Mouse (Mus musculus): ENCODE measurements at regions not wholly inside any gene's neighbourhood (a gene's known extent, or its start where the extent isn't known, plus 50 kb on each side); places are given as distances from the start of the nearest gene placed in this dataset.

DNA sequence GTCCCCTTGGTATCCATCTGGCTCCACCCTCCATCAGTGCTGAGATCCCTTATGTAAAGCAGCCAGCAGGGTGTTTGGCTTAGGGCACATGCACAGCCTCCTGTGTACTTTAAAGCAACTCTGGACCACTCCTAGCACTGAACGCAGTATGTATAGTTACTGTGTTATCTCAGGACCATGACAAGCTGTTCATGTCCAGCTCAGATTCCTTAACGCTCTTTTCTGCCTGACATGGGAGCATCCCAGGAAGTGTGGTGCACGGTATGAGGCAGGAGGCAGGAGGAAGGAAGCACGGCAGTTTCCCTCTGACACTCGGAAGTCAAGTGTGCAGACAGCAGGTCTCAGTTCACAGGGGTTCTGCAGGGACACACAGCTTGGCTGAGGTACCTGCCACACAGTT lies 163.1 kb upstream of the Msx2 start:
- H3K27me3 ChIP-seq = 0 out of 2 replicates have a peak, but pooled peaks cover 3% of the 10 kb centered on the region
- H3K4me1 ChIP-seq (replicated peaks) = no peaks in the 10 kb centered on the region
- no peak overlapping the region for H3K4me3 ChIP-seq (replicated peaks)
- H3K9me3 ChIP-seq = no peaks in the 10 kb centered on the region
- no peak overlapping the region for H3K27ac ChIP-seq
- H3K9ac ChIP-seq (replicated peaks) = no peak overlapping the region
- no peaks in the 10 kb centered on the region for H3K36me3 ChIP-seq
- no peak for ATAC-seq
- H3K4me2 ChIP-seq (replicated peaks) = no peak overlapping the region
- 85% methylated on average over 5 of the region's 5 CpGs for WGBS

- Histone ChIP-seq H3K4me1 (replicated peaks) (no peaks in the 10 kb centered on the region), H3K9me3 (no peaks in the 10 kb centered on the region), H3K36me3 (no peaks in the 10 kb centered on the region), H3K4me3 (replicated peaks) (no peak overlapping the region), H3K9ac (replicated peaks) (no peak overlapping the region), H3K4me2 (replicated peaks) (no peak overlapping the region), H3K27ac (no peak overlapping the region), H3K27me3 (0 out of 2 replicates have a peak, but pooled peaks cover 3% of the 10 kb centered on the region)
- peak; percentile 80 for ATAC-seq
- WGBS = 44% methylated on average over 9 of the region's 9 CpGs
These were observed 161.8 kb upstream of the Msx2 start for GRCm38 (mm10) chr13:53634637-53635203.

DNA sequence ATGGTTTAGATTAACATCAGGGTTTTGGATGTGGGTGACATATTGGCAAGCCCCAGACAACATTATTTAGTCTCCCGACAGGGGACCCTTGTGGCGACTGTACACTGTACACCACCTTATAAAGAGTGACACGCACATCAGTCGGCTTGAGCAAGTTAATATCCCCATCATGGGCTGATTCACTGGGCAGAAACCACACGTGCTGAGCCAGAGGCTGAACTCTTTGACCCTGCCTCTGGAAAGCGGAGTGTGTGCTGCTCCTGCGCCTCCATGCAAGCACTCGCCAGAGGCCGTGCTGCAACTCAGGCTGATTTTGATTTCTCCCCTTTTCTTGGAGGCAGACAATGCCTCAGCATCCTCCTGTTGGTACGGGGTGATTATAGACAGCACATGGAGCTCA lies 125.2 kb upstream of the Msx2 start:
- Histone ChIP-seq H3K4me1 (replicated peaks) (peaks cover 5% of the 10 kb centered on the region; the same call in 1 of the 2 replicates), H3K4me2 (replicated peaks) (no peak overlapping the region), H3K4me3 (replicated peaks) (no peak overlapping the region), H3K9me3 (no peaks in the 10 kb centered on the region), H3K9ac (replicated peaks) (no peak overlapping the region), H3K27me3 (peaks cover 64% of the 10 kb centered on the region), H3K36me3 (no peaks in the 10 kb centered on the region), H3K27ac (no peak overlapping the region)
- no peak for ATAC-seq
- 61% methylated on average over 10 of the region's 10 CpGs for WGBS

GRCm38 (mm10) chr13:53596871-53597800 lies 124.3 kb upstream of the Msx2 start:
- 41% methylated on average over 19 of the region's 19 CpGs for WGBS
- no peak overlapping the region for H3K4me2 ChIP-seq (replicated peaks)
- ATAC-seq = no peak
- H3K36me3 ChIP-seq = no peaks in the 10 kb centered on the region
- H3K27me3 ChIP-seq = peaks cover 65% of the 10 kb centered on the region
- H3K4me1 ChIP-seq (replicated peaks) = peaks cover 5% of the 10 kb centered on the region; the same call in 1 of the 2 replicates
- no peak overlapping the region for H3K27ac ChIP-seq
- no peak overlapping the region for H3K9ac ChIP-seq (replicated peaks)
- no peaks in the 10 kb centered on the region for H3K9me3 ChIP-seq
- H3K4me3 ChIP-seq (replicated peaks) = no peak overlapping the region

- ATAC-seq = no peak
- H3K4me3 ChIP-seq (replicated peaks) = no peak overlapping the region
- no peaks in the 10 kb centered on the region for H3K36me3 ChIP-seq
- H3K4me1 ChIP-seq (replicated peaks) = 0 out of 2 replicates have a peak, but pooled peaks cover 5% of the 10 kb centered on the region
- H3K27ac ChIP-seq = no peak overlapping the region
- H3K27me3 ChIP-seq = peaks cover 66% of the 10 kb centered on the region
- WGBS = 10% methylated on average over 5 of the region's 5 CpGs
- H3K9ac ChIP-seq (replicated peaks) = no peak overlapping the region
- H3K4me2 ChIP-seq (replicated peaks) = no peak overlapping the region
- H3K9me3 ChIP-seq = no peaks in the 10 kb centered on the region
These were observed 119.9 kb upstream of the Msx2 start for GRCm38 (mm10) chr13:53592755-53593154.

DNA sequence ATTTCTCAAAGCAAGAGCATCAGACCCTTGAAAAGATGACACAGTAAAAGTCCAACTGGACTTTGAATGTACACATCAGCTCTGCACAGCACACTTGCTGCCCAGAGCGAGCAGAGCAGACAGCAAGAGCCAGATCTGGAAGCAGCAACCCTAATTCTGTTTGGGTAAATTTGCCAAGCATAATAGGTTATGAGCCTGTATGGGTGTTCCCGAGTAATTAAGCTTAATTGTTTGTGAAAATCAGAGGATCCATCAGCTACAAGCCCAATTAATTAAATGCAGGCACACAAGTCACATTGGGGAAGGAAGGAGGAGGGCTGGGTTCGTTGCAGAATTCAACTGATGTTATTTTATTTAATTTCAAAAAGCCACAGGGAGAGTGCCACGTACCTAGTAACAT lies 113.9 kb upstream of the Msx2 start:
- Histone ChIP-seq H3K27me3 (peaks cover 30% of the 10 kb centered on the region), H3K4me1 (replicated peaks) (no peaks in the 10 kb centered on the region), H3K4me2 (replicated peaks) (no peak overlapping the region), H3K27ac (no peak overlapping the region), H3K36me3 (no peaks in the 10 kb centered on the region), H3K9me3 (no peaks in the 10 kb centered on the region), H3K9ac (replicated peaks) (no peak overlapping the region), H3K4me3 (replicated peaks) (no peak overlapping the region)
- 68% methylated on average over 4 of the region's 4 CpGs for WGBS
- ATAC-seq = no peak

DNA sequence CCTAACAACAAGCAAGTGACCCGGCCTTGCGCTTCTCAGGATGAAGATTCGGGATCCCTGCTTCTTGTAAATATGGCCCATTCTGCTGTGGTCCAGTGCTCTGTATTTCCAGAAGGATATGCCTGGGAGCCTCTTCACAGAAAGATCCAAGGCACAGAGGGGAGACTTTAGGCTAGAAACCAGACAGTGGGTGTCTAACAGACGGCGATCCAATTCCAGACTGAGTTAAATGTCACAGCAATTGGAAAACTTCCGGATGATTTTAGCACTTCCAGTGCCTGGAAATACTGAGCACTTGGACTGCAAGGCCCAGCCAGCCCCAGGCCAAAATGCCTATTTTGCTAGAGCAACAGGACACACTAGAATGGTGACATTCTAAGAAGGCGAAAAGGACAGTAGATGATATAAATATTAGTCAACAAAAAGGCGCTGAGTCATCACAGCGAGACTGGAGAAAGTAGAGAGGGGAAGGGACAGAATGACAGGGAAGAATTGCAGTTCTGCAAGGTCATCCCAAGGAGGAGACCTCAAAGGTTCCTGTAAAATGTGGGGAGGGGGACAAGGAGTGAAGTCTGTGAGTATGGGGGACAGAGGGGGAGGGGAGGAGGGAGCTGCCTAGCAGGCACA lies 111.7 kb upstream of the Msx2 start:
- H3K4me3 ChIP-seq (replicated peaks) = no peak overlapping the region
- no peaks in the 10 kb centered on the region for H3K36me3 ChIP-seq
- no peak overlapping the region for H3K27ac ChIP-seq
- H3K4me2 ChIP-seq (replicated peaks) = no peak overlapping the region
- H3K27me3 ChIP-seq = peaks cover 13% of the 10 kb centered on the region
- 0 out of 2 replicates have a peak, but pooled peaks cover 4% of the 10 kb centered on the region for H3K9me3 ChIP-seq
- H3K9ac ChIP-seq (replicated peaks) = no peak overlapping the region
- 87% methylated on average over 9 of the region's 9 CpGs for WGBS
- no peaks in the 10 kb centered on the region for H3K4me1 ChIP-seq (replicated peaks)
- no peak for ATAC-seq

DNA sequence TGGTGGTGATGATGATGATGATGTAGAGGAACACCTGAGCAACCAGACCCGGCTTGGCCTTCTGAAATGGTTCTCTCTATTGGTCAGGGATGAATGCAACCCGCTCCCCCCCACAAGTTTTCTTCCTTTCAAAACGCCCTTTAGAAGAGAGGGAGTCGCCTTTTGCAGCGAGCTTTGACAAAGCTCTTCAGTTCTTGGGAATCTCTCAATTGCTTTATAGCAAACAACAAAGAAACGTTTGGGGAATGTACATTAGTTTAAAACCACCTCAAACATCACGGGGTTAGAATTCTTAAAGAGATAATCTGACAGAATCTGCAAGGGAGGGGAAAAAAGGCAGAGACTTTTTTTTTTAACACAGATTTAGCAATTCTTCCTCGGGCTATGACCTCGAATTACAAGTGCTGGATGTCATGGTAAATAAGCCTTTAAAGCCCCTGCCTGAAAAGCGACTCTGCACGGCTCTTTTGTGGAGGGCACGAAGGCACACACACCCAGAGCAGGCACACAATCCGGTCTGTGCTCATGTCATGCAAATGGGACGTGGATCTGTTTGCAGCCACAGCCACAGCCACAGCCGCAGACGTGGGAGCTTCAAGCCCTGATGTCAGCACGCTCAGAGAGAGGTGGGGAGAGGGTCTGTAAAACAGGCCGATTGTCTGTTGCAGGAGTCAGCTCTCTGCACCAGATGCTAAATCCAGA lies 81.2 kb upstream of the Msx2 start:
- H3K9me3 ChIP-seq = no peaks in the 10 kb centered on the region; the same call in 1 of the 2 replicates
- peak overlapping the region; percentile 34 for H3K4me2 ChIP-seq (replicated peaks)
- H3K4me1 ChIP-seq (replicated peaks) = peaks cover 19% of the 10 kb centered on the region
- WGBS = 4% methylated on average over 18 of the region's 18 CpGs
- peaks cover 85% of the 10 kb centered on the region for H3K27me3 ChIP-seq
- H3K27ac ChIP-seq = no peak overlapping the region
- H3K4me3 ChIP-seq (replicated peaks) = no peak overlapping the region
- no peaks in the 10 kb centered on the region for H3K36me3 ChIP-seq
- peak; percentile 93 for ATAC-seq
- no peak overlapping the region for H3K9ac ChIP-seq (replicated peaks)

DNA sequence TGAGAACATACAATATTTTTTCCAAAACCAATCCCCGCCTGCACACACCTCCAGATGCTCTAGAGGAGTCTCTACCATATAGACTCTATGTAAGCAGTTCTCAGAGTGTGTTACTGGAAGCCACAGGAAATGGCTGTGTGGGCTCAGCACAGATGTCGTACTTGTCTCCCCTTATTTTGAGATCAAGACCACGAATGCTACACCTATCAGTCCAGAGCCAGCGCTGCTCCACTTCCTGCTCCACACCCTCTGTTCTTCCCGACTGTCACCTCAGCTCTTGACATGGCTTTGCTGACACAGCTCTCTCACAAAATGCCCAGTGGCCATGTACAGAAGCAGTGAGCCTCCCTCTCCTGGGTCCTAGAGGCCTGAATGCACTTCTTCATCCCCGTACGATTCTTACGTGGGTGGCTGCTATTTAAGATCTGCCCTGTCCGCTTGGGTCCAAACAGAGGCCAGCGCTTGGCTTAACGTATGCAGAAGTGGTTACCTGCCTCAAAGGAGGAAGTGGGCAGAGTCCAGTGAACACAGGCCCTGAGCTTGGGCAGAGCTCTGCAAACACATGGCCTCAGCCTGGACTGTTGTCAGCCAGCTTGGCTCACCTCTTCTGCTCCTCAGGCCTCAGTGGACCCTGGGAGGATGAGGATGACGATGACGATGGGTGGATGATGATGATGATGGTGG lies 80.5 kb upstream of the Msx2 start:
- Histone ChIP-seq H3K27ac (no peak overlapping the region), H3K9ac (replicated peaks) (no peak overlapping the region), H3K4me2 (replicated peaks) (peak overlapping the region; percentile 34; the same call in 1 of the 2 replicates), H3K27me3 (peaks cover 85% of the 10 kb centered on the region), H3K9me3 (no peaks in the 10 kb centered on the region; the same call in 1 of the 2 replicates), H3K4me3 (replicated peaks) (no peak overlapping the region), H3K4me1 (replicated peaks) (peaks cover 19% of the 10 kb centered on the region), H3K36me3 (no peaks in the 10 kb centered on the region)
- ATAC-seq = peak; percentile 59
- WGBS = 56% methylated on average over 13 of the region's 13 CpGs

DNA sequence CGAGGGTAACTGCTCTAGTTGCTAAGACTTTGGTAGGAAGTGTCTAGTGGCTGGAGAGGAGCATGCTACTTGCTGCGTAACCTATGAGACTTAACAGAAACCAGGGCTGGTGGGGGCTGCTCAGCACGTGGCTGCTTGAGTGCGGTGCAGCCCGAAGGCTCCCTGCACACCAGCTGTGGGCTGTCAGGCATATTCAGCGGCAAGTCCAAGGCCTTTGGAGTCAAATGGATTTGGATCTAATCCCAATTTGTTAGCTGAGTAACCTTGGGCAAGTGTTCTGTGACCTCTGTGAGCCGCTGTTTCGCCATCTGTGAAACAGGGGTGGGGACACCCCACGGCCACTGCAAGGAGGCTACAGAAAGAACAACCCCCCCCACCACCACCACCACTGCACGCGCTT lies 75.5 kb upstream of the Msx2 start:
- Histone ChIP-seq H3K4me1 (replicated peaks) (peaks cover 4% of the 10 kb centered on the region; the same call in 1 of the 2 replicates), H3K27ac (no peak overlapping the region), H3K36me3 (no peaks in the 10 kb centered on the region), H3K9me3 (no peaks in the 10 kb centered on the region; the same call in 1 of the 2 replicates), H3K27me3 (peaks cover 83% of the 10 kb centered on the region), H3K4me2 (replicated peaks) (no peak overlapping the region), H3K9ac (replicated peaks) (no peak overlapping the region), H3K4me3 (replicated peaks) (no peak overlapping the region)
- no peak for ATAC-seq
- WGBS = 58% methylated on average over 11 of the region's 11 CpGs

DNA sequence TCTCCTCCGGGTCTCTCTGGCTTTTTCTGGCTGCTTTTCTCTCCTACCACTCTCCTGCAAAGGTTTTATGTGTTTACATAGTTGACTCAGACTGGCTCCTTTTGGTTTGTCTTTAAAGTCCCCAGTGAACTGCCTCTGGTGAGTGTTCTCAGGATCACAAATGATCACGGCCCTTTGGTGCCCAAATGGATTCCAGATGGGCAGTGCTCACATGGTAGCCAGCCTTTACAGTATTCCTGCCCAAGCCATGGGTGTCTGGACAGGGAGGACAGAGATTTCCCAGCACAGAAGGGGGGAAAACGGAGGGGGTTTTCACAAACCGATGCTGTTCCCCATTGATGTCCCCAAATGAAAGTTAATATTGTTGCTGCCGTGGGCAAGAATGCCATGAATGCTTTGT lies 70.4 kb upstream of the Msx2 start:
- H3K4me1 ChIP-seq (replicated peaks) = no peaks in the 10 kb centered on the region
- H3K9me3 ChIP-seq = no peaks in the 10 kb centered on the region
- no peak for ATAC-seq
- 81% methylated on average over 5 of the region's 5 CpGs for WGBS
- no peak overlapping the region for H3K9ac ChIP-seq (replicated peaks)
- no peaks in the 10 kb centered on the region for H3K36me3 ChIP-seq
- peaks cover 59% of the 10 kb centered on the region for H3K27me3 ChIP-seq
- H3K4me3 ChIP-seq (replicated peaks) = no peak overlapping the region
- H3K27ac ChIP-seq = no peak overlapping the region
- no peak overlapping the region for H3K4me2 ChIP-seq (replicated peaks)

Measured in midbrain, embryonic 13.5 days (tissue).